Mouse (Mus musculus): ENCODE measurements at regions not wholly inside any gene's neighbourhood (a gene's known extent, or its start where the extent isn't known, plus 50 kb on each side); places are given as distances from the start of the nearest gene placed in this dataset.

DNA sequence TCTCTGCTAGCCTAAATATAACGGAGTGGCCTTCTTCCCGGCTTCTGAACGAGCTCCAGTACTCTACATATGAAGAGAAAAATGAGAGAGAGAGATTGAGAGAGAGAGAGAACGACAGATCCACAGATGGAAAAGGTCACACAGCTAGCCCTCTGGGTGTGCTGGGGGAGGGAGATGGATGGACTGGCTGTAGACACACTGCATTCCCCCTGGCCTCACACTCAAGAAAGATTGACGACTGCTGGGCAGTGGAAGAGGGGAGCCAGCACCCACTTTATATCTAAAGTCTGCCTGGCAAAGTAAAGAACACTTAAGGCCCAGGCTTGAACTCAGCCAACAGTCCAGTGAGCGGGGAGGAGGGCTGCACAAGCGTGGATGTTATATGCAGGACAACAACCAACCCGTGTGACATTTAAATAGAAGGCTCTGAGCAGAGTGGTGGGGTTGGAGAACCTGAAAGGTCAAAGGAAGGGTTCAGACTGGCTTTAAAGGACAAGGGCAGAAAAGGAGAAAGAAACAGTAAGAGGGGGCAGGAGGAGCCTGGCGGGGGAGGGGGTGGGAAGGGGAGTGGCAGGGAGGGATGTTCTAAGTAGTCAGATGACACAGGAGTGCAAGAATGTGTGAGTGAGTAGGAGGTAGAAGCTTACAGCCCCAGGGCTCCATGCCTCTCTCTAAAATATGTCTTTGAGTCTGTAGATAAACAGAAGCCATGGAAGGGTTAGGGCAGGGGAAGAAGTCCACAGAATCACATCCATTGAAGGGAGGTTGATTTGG lies 137.2 kb downstream of the Zfp36l1 start:
- Histone ChIP-seq H3K27ac (ENCODE audit: low read length) (no peak overlapping the region), H3K4me3 (ENCODE audit: low read depth, low read length) (no peak overlapping the region), H3K27me3 (ENCODE audit: control insufficient read depth, insufficient read depth, low read depth, low read length) (no peaks in the 10 kb centered on the region), H3K9me3 (replicated peaks; ENCODE audit: control insufficient read depth, low read length) (no peaks in the 10 kb centered on the region), H3K36me3 (ENCODE audit: control insufficient read depth, insufficient read depth) (no peaks in the 10 kb centered on the region), H3K4me2 (ENCODE audit: low read depth, low read length) (no peak overlapping the region), H3K4me1 (ENCODE audit: control insufficient read depth, low read depth, low read length) (peaks cover under 1% of the 10 kb centered on the region), H3K9ac (ENCODE audit: low read depth, low read length) (no peak overlapping the region)
- ATAC-seq (ENCODE audit: low read depth) = no peak
- WGBS (ENCODE audit: insufficient replicate concordance) = 64% methylated on average over 9 of the region's 9 CpGs

- Histone ChIP-seq H3K4me1 (ENCODE audit: control insufficient read depth, low read depth, low read length) (peaks cover 3% of the 10 kb centered on the region; the same call in 1 of the 2 replicates), H3K36me3 (ENCODE audit: control insufficient read depth, insufficient read depth) (no peaks in the 10 kb centered on the region), H3K27me3 (ENCODE audit: control insufficient read depth, insufficient read depth, low read depth, low read length) (no peaks in the 10 kb centered on the region), H3K9ac (ENCODE audit: low read depth, low read length) (no peak overlapping the region), H3K9me3 (replicated peaks; ENCODE audit: control insufficient read depth, low read length) (no peaks in the 10 kb centered on the region), H3K27ac (ENCODE audit: low read length) (no peak overlapping the region), H3K4me2 (ENCODE audit: low read depth, low read length) (no peak overlapping the region), H3K4me3 (ENCODE audit: low read depth, low read length) (no peak overlapping the region)
- WGBS (ENCODE audit: insufficient replicate concordance) = 63% methylated on average over 6 of the region's 6 CpGs
- no peak for ATAC-seq (ENCODE audit: low read depth)
Measured at GRCm38 (mm10) chr12:79975050-79975449, 137.8 kb downstream of the Zfp36l1 start.

GRCm38 (mm10) chr12:79974530-79974929 lies 138.3 kb downstream of the Zfp36l1 start:
- H3K4me1 ChIP-seq (ENCODE audit: control insufficient read depth, low read depth, low read length) = peaks cover 3% of the 10 kb centered on the region; the same call in 1 of the 2 replicates
- no peak overlapping the region for H3K27ac ChIP-seq (ENCODE audit: low read length)
- no peak for ATAC-seq (ENCODE audit: low read depth)
- H3K4me3 ChIP-seq (ENCODE audit: low read depth, low read length) = no peak overlapping the region
- H3K27me3 ChIP-seq (ENCODE audit: control insufficient read depth, insufficient read depth, low read depth, low read length) = no peaks in the 10 kb centered on the region
- H3K4me2 ChIP-seq (ENCODE audit: low read depth, low read length) = no peak overlapping the region
- 61% methylated on average over 7 of the region's 7 CpGs for WGBS (ENCODE audit: insufficient replicate concordance)
- no peaks in the 10 kb centered on the region for H3K36me3 ChIP-seq (ENCODE audit: control insufficient read depth, insufficient read depth)
- H3K9ac ChIP-seq (ENCODE audit: low read depth, low read length) = no peak overlapping the region
- H3K9me3 ChIP-seq (replicated peaks; ENCODE audit: control insufficient read depth, low read length) = no peaks in the 10 kb centered on the region

DNA sequence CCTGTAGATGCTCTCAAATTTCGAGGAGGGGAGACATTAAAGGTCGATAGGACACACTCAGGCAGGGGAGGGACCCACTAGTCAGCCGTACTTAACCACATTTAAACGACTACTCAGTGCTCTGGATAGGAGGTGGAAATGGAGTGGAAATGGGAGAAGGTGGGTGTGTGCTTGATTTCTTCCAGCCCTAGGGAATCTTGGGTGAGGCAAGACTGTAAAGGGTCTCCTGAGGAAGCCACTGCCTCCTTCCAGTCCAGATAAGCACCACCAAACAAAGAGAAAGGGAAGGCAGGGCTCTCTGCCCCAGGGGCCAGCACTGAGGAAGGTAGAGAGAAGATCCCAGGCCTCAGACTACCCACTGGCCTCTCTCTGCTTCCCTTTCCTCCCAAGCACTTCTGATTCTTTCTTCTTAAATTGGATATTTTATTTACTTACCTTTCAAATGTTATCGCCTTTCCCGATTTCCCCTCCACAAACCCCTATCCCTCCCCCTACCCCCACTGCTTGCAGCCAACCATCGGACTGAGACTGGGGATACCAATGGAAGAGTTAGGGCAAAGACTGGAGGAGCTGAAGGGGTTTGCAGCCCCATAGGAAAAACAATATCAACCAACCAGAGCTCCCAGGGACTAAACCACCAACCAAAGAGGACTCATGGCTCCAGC lies 139.1 kb downstream of the Zfp36l1 start:
- Histone ChIP-seq H3K27me3 (ENCODE audit: control insufficient read depth, insufficient read depth, low read depth, low read length) (no peaks in the 10 kb centered on the region), H3K9me3 (replicated peaks; ENCODE audit: control insufficient read depth, low read length) (no peaks in the 10 kb centered on the region), H3K4me2 (ENCODE audit: low read depth, low read length) (no peak overlapping the region), H3K9ac (ENCODE audit: low read depth, low read length) (no peak overlapping the region), H3K4me3 (ENCODE audit: low read depth, low read length) (no peak overlapping the region), H3K36me3 (ENCODE audit: control insufficient read depth, insufficient read depth) (no peaks in the 10 kb centered on the region), H3K27ac (ENCODE audit: low read length) (no peak overlapping the region), H3K4me1 (ENCODE audit: control insufficient read depth, low read depth, low read length) (peaks cover 3% of the 10 kb centered on the region; the same call in 1 of the 2 replicates)
- no peak for ATAC-seq (ENCODE audit: low read depth)
- 60% methylated on average over 7 of the region's 7 CpGs for WGBS (ENCODE audit: insufficient replicate concordance)

DNA sequence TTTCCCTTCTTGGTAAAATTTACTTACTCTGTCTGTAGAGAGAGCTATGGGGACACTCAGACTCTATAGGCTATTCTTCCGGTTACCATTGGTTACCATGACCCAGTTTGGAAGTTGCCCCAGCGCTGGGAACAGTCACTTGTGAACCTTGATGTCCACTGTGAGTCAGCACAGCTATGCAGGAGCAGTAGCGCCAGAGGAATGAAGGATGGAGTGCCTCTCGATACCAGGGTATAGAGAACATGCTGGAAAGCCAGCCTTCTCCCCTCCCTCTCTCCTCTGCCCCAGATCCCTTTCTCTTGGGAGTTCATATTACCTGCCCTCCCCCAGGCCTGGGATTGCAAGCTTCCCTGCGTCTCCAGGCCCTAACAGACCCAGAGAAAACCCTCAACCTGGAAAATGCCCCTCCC lies 141.8 kb downstream of the Zfp36l1 start:
- 0 out of 2 replicates have a peak, but pooled peaks have one; percentile 11 for ATAC-seq (ENCODE audit: low read depth)
- Histone ChIP-seq H3K4me3 (ENCODE audit: low read depth, low read length) (no peak overlapping the region), H3K4me1 (ENCODE audit: control insufficient read depth, low read depth, low read length) (peaks cover 12% of the 10 kb centered on the region), H3K36me3 (ENCODE audit: control insufficient read depth, insufficient read depth) (no peaks in the 10 kb centered on the region), H3K9me3 (replicated peaks; ENCODE audit: control insufficient read depth, low read length) (no peaks in the 10 kb centered on the region), H3K27ac (ENCODE audit: low read length) (no peak overlapping the region), H3K27me3 (ENCODE audit: control insufficient read depth, insufficient read depth, low read depth, low read length) (no peaks in the 10 kb centered on the region), H3K9ac (ENCODE audit: low read depth, low read length) (no peak overlapping the region), H3K4me2 (ENCODE audit: low read depth, low read length) (no peak overlapping the region)
- WGBS (ENCODE audit: insufficient replicate concordance) = 52% methylated on average over 5 of the region's 5 CpGs

GRCm38 (mm10) chr12:79970227-79970901 lies 142.4 kb downstream of the Zfp36l1 start:
- H3K9me3 ChIP-seq (replicated peaks; ENCODE audit: control insufficient read depth, low read length) = no peaks in the 10 kb centered on the region
- H3K4me1 ChIP-seq (ENCODE audit: control insufficient read depth, low read depth, low read length) = peaks cover 17% of the 10 kb centered on the region
- H3K27ac ChIP-seq (ENCODE audit: low read length) = no peak overlapping the region
- H3K36me3 ChIP-seq (ENCODE audit: control insufficient read depth, insufficient read depth) = no peaks in the 10 kb centered on the region
- no peak overlapping the region for H3K9ac ChIP-seq (ENCODE audit: low read depth, low read length)
- no peaks in the 10 kb centered on the region for H3K27me3 ChIP-seq (ENCODE audit: control insufficient read depth, insufficient read depth, low read depth, low read length)
- H3K4me3 ChIP-seq (ENCODE audit: low read depth, low read length) = no peak overlapping the region
- H3K4me2 ChIP-seq (ENCODE audit: low read depth, low read length) = no peak overlapping the region
- WGBS (ENCODE audit: insufficient replicate concordance) = 34% methylated on average over 13 of the region's 13 CpGs
- ATAC-seq (ENCODE audit: low read depth) = no peak

DNA sequence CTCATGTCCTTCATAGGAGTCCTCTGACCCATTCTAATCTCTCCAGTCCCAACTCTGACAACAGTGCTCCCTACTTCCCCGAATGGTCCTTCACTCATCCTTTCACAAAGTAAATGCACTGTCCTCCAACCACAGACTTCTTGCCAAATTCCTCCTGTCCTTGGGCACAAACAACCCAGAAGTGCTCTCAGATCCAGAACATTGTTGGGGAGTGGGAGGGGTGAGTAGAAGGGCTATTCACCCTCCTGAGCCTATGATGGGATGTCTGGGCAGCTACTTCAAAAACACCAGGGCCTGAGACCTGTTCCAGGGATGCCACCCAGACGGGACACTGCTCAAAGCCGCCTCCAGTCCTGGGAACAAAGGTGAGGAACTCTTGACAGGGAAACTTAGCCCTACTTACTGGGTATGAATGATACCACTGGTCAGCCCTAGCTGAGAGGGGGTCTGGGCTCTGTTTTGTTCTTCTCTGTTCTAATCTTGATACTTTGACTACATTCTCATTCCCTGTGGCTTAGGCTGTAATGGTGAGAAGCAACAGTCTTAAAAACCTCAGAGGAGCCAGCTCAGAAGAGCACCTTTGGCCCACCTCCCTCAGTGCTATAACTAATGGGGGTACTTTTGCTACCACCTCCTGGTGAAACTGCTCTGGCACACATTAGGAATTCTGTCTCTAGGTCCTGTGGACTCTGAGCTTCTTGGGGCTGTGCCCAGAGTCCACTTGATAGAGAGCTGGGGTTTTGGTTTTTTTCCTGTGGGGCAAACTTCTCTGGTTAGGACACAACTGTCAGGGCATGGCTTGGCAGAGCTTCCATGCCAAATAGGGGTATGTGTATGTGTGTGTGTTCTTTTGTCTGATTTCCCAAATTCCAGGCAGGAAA lies 143.2 kb downstream of the Zfp36l1 start:
- no peak overlapping the region for H3K27ac ChIP-seq (ENCODE audit: low read length)
- H3K4me3 ChIP-seq (ENCODE audit: low read depth, low read length) = no peak overlapping the region
- H3K4me1 ChIP-seq (ENCODE audit: control insufficient read depth, low read depth, low read length) = peaks cover 17% of the 10 kb centered on the region
- H3K9ac ChIP-seq (ENCODE audit: low read depth, low read length) = no peak overlapping the region
- no peaks in the 10 kb centered on the region for H3K9me3 ChIP-seq (replicated peaks; ENCODE audit: control insufficient read depth, low read length)
- H3K36me3 ChIP-seq (ENCODE audit: control insufficient read depth, insufficient read depth) = no peaks in the 10 kb centered on the region
- WGBS (ENCODE audit: insufficient replicate concordance) = 58% methylated on average over 3 of the region's 3 CpGs
- H3K27me3 ChIP-seq (ENCODE audit: control insufficient read depth, insufficient read depth, low read depth, low read length) = no peaks in the 10 kb centered on the region
- H3K4me2 ChIP-seq (ENCODE audit: low read depth, low read length) = no peak overlapping the region
- ATAC-seq (ENCODE audit: low read depth) = 0 out of 2 replicates have a peak, but pooled peaks have one; percentile 33

GRCm38 (mm10) chr12:79968676-79969075 lies 144.1 kb downstream of the Zfp36l1 start:
- no peak overlapping the region for H3K9ac ChIP-seq (ENCODE audit: low read depth, low read length)
- H3K4me2 ChIP-seq (ENCODE audit: low read depth, low read length) = no peak overlapping the region
- no peak overlapping the region for H3K4me3 ChIP-seq (ENCODE audit: low read depth, low read length)
- no peaks in the 10 kb centered on the region for H3K9me3 ChIP-seq (replicated peaks; ENCODE audit: control insufficient read depth, low read length)
- H3K4me1 ChIP-seq (ENCODE audit: control insufficient read depth, low read depth, low read length) = peaks cover 17% of the 10 kb centered on the region
- H3K27me3 ChIP-seq (ENCODE audit: control insufficient read depth, insufficient read depth, low read depth, low read length) = no peaks in the 10 kb centered on the region
- no peak for ATAC-seq (ENCODE audit: low read depth)
- WGBS (ENCODE audit: insufficient replicate concordance) = 65% methylated on average over 3 of the region's 3 CpGs
- no peaks in the 10 kb centered on the region for H3K36me3 ChIP-seq (ENCODE audit: control insufficient read depth, insufficient read depth)
- H3K27ac ChIP-seq (ENCODE audit: low read length) = no peak overlapping the region

All from liver, embryonic 16.5 days (tissue).